12 mouse cellular contexts compared by ENCODE assay signal in genomic region chr19:40650090-40650489, GRCm38 (mm10). TPM values are rescaled to one million over a fixed set of nuclear protein-coding genes. Genes with fewer than 3 reads are reported as not detected.
A peak's percentile ranks its signal among the peaks of the same experiment; 100 is the strongest.
DNase-seq lines count a peak whose midpoint lies in the region; ATAC-seq and TF ChIP-seq lines count a peak whose summit lies in the region.
"Had no signal": no experiment of that assay in that cellular context is flagged by ENCODE, and none has a peak within 500 bp of the region (broad histone marks: within the 10 kb centered on the region; RNA-seq: fewer than 3 reads in every experiment).

No protein-coding gene starts in this region.

- no peak overlapping the region for H3K9ac ChIP-seq in forebrain, embryonic 13.5 days
- H3K9ac ChIP-seq: limb, embryonic 15.5 days; neural tube, embryonic 15.5 days had no signal

- ATAC-seq in forebrain, embryonic 13.5 days = no peak
- ATAC-seq: intestine, postnatal 0 days had no signal

- H3K27ac ChIP-seq in thymus, adult 2 months (ENCODE audit: control insufficient read depth, insufficient read depth, low read length) = no peak overlapping the region
- H3K27ac ChIP-seq in forebrain, embryonic 13.5 days = no peak overlapping the region
- H3K27ac ChIP-seq: limb, embryonic 15.5 days; neural tube, embryonic 15.5 days had no signal

- peak; percentile 92 for DNase-seq in heart, adult 11 months
- no peak for DNase-seq in heart, postnatal 4 days
- DNase-seq in thymus, adult 2 months = peak; percentile 8
- no peak for DNase-seq in thymus, postnatal 0 days (ENCODE audit: low spot score)
- DNase-seq in induced T-regulatory cell, adult 2 months (ENCODE audit: low read depth) = peak; percentile 26
- DNase-seq in naive thymus-derived CD4-positive, alpha-beta T cell, adult 2 months (ENCODE audit: low read depth) = peak; percentile 15
- no peak for DNase-seq in adrenal gland, postnatal 25 days
- DNase-seq: thymus, adult 18-20 months had no signal

- no peaks in the 10 kb centered on the region for H3K9me3 ChIP-seq in forebrain, embryonic 13.5 days (replicated peaks)
- H3K9me3 ChIP-seq: limb, embryonic 15.5 days; neural tube, embryonic 15.5 days had no signal

- TF ChIP-seq CTCF in thymus, adult 2 months (IDR thresholded peaks at IDR 0.05; ENCODE audit: borderline replicate concordance, control insufficient read depth, extremely low read depth, insufficient read depth, low read length, poor library complexity) = no peak

- no peaks in the 10 kb centered on the region for H3K27me3 ChIP-seq in thymus, adult 2 months (ENCODE audit: control insufficient read depth, insufficient read depth, low read length)
- no peaks in the 10 kb centered on the region for H3K27me3 ChIP-seq in forebrain, embryonic 13.5 days
- H3K27me3 ChIP-seq: limb, embryonic 15.5 days; neural tube, embryonic 15.5 days had no signal

- WGBS in thymus, adult 2 months = 17% methylated on average over 5 of the region's 5 CpGs
- 87% methylated on average over 5 of the region's 5 CpGs for WGBS in forebrain, embryonic 13.5 days

- no peaks in the 10 kb centered on the region for H3K36me3 ChIP-seq in thymus, adult 2 months (ENCODE audit: control insufficient read depth, insufficient read depth, low read length)
- H3K36me3 ChIP-seq in forebrain, embryonic 13.5 days (ENCODE audit: poor library complexity, severe bottlenecking) = no peaks in the 10 kb centered on the region
- H3K36me3 ChIP-seq: limb, embryonic 15.5 days; neural tube, embryonic 15.5 days had no signal

- no peaks in the 10 kb centered on the region for H3K4me1 ChIP-seq in thymus, adult 2 months (replicated peaks; ENCODE audit: control insufficient read depth, insufficient read depth, low read length)
- H3K4me1 ChIP-seq in forebrain, embryonic 13.5 days = no peaks in the 10 kb centered on the region

- no peak overlapping the region for H3K4me3 ChIP-seq in thymus, adult 2 months (ENCODE audit: control insufficient read depth, insufficient read depth, low read length)
- H3K4me3 ChIP-seq in forebrain, embryonic 13.5 days = no peak overlapping the region
- H3K4me3 ChIP-seq: limb, embryonic 15.5 days; neural tube, embryonic 15.5 days had no signal

- no peak overlapping the region for H3K4me2 ChIP-seq in forebrain, embryonic 13.5 days
- H3K4me2 ChIP-seq: limb, embryonic 15.5 days; neural tube, embryonic 15.5 days had no signal

- TF ChIP-seq POLR2A in thymus, adult 2 months (IDR thresholded peaks at IDR 0.05; ENCODE audit: control insufficient read depth, extremely low read depth, insufficient read depth, low read length, poor library complexity) = no peak

RNA-seq across cellular contexts. Expression of gene Entpd1, which starts 37.9 kb away (rescaled TPM):
- total RNA-seq in heart, postnatal 4 days (2021) = 10 to 100 TPM; 32.3 to 33.3 TPM
- polyA plus RNA-seq in thymus, adult 2 months (2012; rRNA removed) = 8.5 and 11.2 TPM in 2 replicates
- polyA plus RNA-seq in thymus, postnatal 0 days (2015; fragmentation: Nextera tagmentation; extraction: Ambion mirVana) = 6.6 and 7.4 TPM in 2 replicates
- polyA plus RNA-seq in forebrain, embryonic 13.5 days (2015; fragmentation: Nextera tagmentation; extraction: Ambion mirVana) = 8.8 and 12.4 TPM in 2 replicates
- total RNA-seq in adrenal gland, postnatal 25 days (2021) = 19.6 and 20.3 TPM in 2 replicates

RNA-seq across cellular contexts. Expression of gene Tctn3, which starts 38.1 kb away (rescaled TPM):
- total RNA-seq in heart, postnatal 4 days (2021) = 1 to 10 TPM; 7.3 to 7.8 TPM
- 10.7 and 13.8 TPM in 2 replicates for polyA plus RNA-seq in thymus, adult 2 months (2012; rRNA removed)
- polyA plus RNA-seq in thymus, postnatal 0 days (2015; fragmentation: Nextera tagmentation; extraction: Ambion mirVana) = 4.4 and 4.5 TPM in 2 replicates
- 11.6 and 12.7 TPM in 2 replicates for polyA plus RNA-seq in forebrain, embryonic 13.5 days (2015; fragmentation: Nextera tagmentation; extraction: Ambion mirVana)
- total RNA-seq in adrenal gland, postnatal 25 days (2021) = 6.7 and 8.4 TPM in 2 replicates

Comparison
In these comparisons a context has a peak if more than half of its experiments do, and no peak if none do; other contexts are left out.
1. DNase-seq: peak in heart, adult 11 months (single experiment), thymus, adult 2 months (single experiment), induced T-regulatory cell, adult 2 months (single experiment) and naive thymus-derived CD4-positive, alpha-beta T cell, adult 2 months (single experiment); none in heart, postnatal 4 days (single experiment), thymus, postnatal 0 days (single experiment) and adrenal gland, postnatal 25 days (single experiment).